ENCODE assay signal across 25 mouse cellular contexts in the genomic region with DNA sequence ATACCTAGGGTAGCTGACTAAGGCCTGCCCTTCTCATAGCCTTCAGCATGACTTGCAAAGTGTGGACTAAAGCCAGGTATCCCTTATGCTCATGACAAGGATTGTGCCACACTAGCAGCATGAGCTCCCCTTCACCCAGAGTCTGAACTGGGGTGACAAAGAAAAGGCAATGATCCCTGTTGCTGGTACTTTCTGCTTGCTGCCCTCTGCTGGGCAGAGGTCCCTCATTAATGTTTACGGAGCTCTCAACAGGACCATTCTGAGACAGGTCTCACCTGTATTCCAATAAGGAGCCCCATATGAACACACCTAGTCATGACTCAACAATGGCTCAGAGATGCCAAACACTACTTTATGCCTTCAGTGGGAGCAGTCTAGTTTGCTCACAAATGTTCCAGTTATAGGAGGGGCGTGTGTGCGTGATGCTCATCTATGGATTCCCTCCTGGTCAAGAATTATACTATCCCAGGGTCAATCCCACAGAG. TPM values are rescaled to one million over a fixed set of nuclear protein-coding genes. Genes with fewer than 3 reads are reported as not detected.
A peak's percentile ranks its signal among the peaks of the same experiment; 100 is the strongest.
DNase-seq lines count a peak whose midpoint lies in the region; ATAC-seq and TF ChIP-seq lines count a peak whose summit lies in the region.
"Had no signal": no experiment of that assay in that cellular context is flagged by ENCODE, and none has a peak within 500 bp of the region (broad histone marks: within the 10 kb centered on the region; RNA-seq: fewer than 3 reads in every experiment).

No protein-coding gene starts in this region.

- no peaks in the 10 kb centered on the region for H3K36me3 ChIP-seq in liver, postnatal 0 days (replicated peaks; ENCODE audit: insufficient read depth, low read length)
- H3K36me3 ChIP-seq in liver, embryonic 12.5 days, result no peaks in the 10 kb centered on the region
- H3K36me3 ChIP-seq: embryonic facial prominence, embryonic 15.5 days; G1E; heart, embryonic 15.5 days; limb, embryonic 13.5 days; liver, embryonic 13.5 days; midbrain, embryonic 13.5 days had no signal

- TF ChIP-seq EP300 in liver, postnatal 0 days (IDR thresholded peaks at IDR 0.05; ENCODE audit: low read depth), result no peak

- no peak overlapping the region for H3K27ac ChIP-seq in liver, postnatal 0 days (ENCODE audit: low read depth)
- H3K27ac ChIP-seq in liver, embryonic 12.5 days, result no peak overlapping the region
- H3K27ac ChIP-seq: embryonic facial prominence, embryonic 15.5 days; heart, embryonic 15.5 days; hindbrain, embryonic 14.5 days; limb, embryonic 13.5 days; liver, embryonic 13.5 days; midbrain, embryonic 13.5 days had no signal

- no peaks in the 10 kb centered on the region for H3K4me1 ChIP-seq in liver, postnatal 0 days (ENCODE audit: insufficient read depth)
- no peaks in the 10 kb centered on the region for H3K4me1 ChIP-seq in liver, embryonic 12.5 days
- H3K4me1 ChIP-seq: liver, embryonic 13.5 days; megakaryocyte, embryonic 14.5 days had no signal

- no peaks in the 10 kb centered on the region for H3K27me3 ChIP-seq in liver, postnatal 0 days (ENCODE audit: insufficient read depth, low read length)
- no peaks in the 10 kb centered on the region for H3K27me3 ChIP-seq in liver, embryonic 12.5 days (replicated peaks)
- H3K27me3 ChIP-seq: embryonic facial prominence, embryonic 15.5 days; heart, embryonic 15.5 days; limb, embryonic 13.5 days; liver, embryonic 13.5 days; megakaryocyte, embryonic 14.5 days; midbrain, embryonic 13.5 days had no signal

- no peak overlapping the region for H3K4me2 ChIP-seq in liver, postnatal 0 days (ENCODE audit: low read depth, low read length)
- H3K4me2 ChIP-seq in liver, embryonic 12.5 days, result no peak overlapping the region
- H3K4me2 ChIP-seq: embryonic facial prominence, embryonic 15.5 days; heart, embryonic 15.5 days; hindbrain, embryonic 14.5 days; limb, embryonic 13.5 days; liver, embryonic 13.5 days; midbrain, embryonic 13.5 days had no signal

- H3K9ac ChIP-seq in liver, postnatal 0 days (replicated peaks), result no peak overlapping the region
- H3K9ac ChIP-seq in liver, embryonic 12.5 days, result no peak overlapping the region
- H3K9ac ChIP-seq: embryonic facial prominence, embryonic 15.5 days; forebrain, postnatal 0 days; heart, embryonic 15.5 days; hindbrain, embryonic 14.5 days; limb, embryonic 13.5 days; liver, embryonic 13.5 days; midbrain, embryonic 13.5 days had no signal

- H3K4me3 ChIP-seq in liver, postnatal 0 days (ENCODE audit: low read depth, low read length), result no peak overlapping the region
- H3K4me3 ChIP-seq in liver, embryonic 12.5 days, result no peak overlapping the region
- H3K4me3 ChIP-seq: embryonic facial prominence, embryonic 15.5 days; heart, embryonic 15.5 days; limb, embryonic 13.5 days; liver, embryonic 13.5 days; megakaryocyte, embryonic 14.5 days; midbrain, embryonic 13.5 days had no signal

- 84% methylated on average over 3 of the region's 3 CpGs for WGBS in liver, postnatal 0 days (ENCODE audit: insufficient replicate concordance)
- WGBS in liver, embryonic 12.5 days (ENCODE audit: insufficient replicate concordance), result 75% methylated on average over 3 of the region's 3 CpGs

- peak; percentile 9; the same call in 1 of the 2 replicates for TF ChIP-seq CTCF in liver, postnatal 0 days (IDR thresholded peaks at IDR 0.05; ENCODE audit: low read depth)

- no peak for ATAC-seq in liver, postnatal 0 days
- ATAC-seq in liver, embryonic 12.5 days, result no peak
- ATAC-seq: forebrain, postnatal 0 days; inflammation-experienced regulatory T-cells, adult 6 months; midbrain, embryonic 13.5 days; Patski had no signal

- DNase-seq in kidney, adult 18-20 months, result peak; percentile 34
- no peak for DNase-seq in kidney, adult 9 months
- no peak for DNase-seq in liver, postnatal 0 days
- peak; percentile 19 to 50 for DNase-seq in kidney, postnatal 36 days
- DNase-seq in lung, postnatal 36 days, result peak; percentile 64
- DNase-seq in ovary, postnatal 14 days (ENCODE audit: low spot score), result no peak
- DNase-seq in layer of hippocampus, adult 9-10 months (ENCODE audit: low spot score), result no peak
- DNase-seq: adrenal gland, postnatal 36 days; cerebellum, adult 11 months; cerebellum, adult 9-11 months; forebrain, postnatal 0 days; gastrocnemius, postnatal 25 days; heart, postnatal 36 days; liver, embryonic 13.5 days; thymus, postnatal 14 days had no signal

- H3K9me3 ChIP-seq in liver, postnatal 0 days (ENCODE audit: low read length), result peaks cover 4% of the 10 kb centered on the region; the same call in 1 of the 2 replicates
- no peaks in the 10 kb centered on the region for H3K9me3 ChIP-seq in liver, embryonic 12.5 days (replicated peaks)
- H3K9me3 ChIP-seq: embryonic facial prominence, embryonic 15.5 days; G1E; heart, embryonic 15.5 days; limb, embryonic 13.5 days; liver, embryonic 13.5 days; megakaryocyte, embryonic 14.5 days; midbrain, embryonic 13.5 days had no signal

RNA-seq across cellular contexts. Expression of gene Shh, which starts 52.0 kb away (rescaled TPM):
- not detected in 2 replicates for polyA plus RNA-seq in liver, postnatal 0 days (2015; fragmentation: Nextera tagmentation; extraction: Ambion mirVana)
- not detected in 2 replicates for polyA plus RNA-seq in liver, embryonic 12.5 days (2016; fragmentation: Nextera tagmentation; extraction: Ambion mirVana)
- polyA plus RNA-seq: G1E; inflammation-experienced regulatory T-cells, adult 6 months; limb, embryonic 13.5 days; liver, embryonic 13.5 days had no signal

Comparison
In these comparisons a context has a peak if more than half of its experiments do, and no peak if none do; other contexts are left out.
1. DNase-seq: peak in kidney, adult 18-20 months (single experiment), kidney, postnatal 36 days (2 of 2) and lung, postnatal 36 days (single experiment); none in kidney, adult 9 months (single experiment), liver, postnatal 0 days (single experiment), ovary, postnatal 14 days (single experiment) and layer of hippocampus, adult 9-10 months (single experiment).